Mouse (Mus musculus): ENCODE data around the gene Herc3.

GRCm38 (mm10) chr6:58927881-58928280 is 96.6 kb downstream of the Herc3 start:
- TF ChIP-seq CTCF (IDR thresholded peaks at IDR 0.05; ENCODE audit: low read depth, low read length): no peak
- no peak for TF ChIP-seq POLR2A (IDR thresholded peaks at IDR 0.05; ENCODE audit: borderline replicate concordance, low read depth, low read length)

Measured in bone marrow macrophage, adult 2 months (primary cell).